Mouse (Mus musculus): Measurements from ENCODE around the gene Tcf7.

The Tcf7 gene

GRCm38 (mm10) chr11:52264871-52265270 lies 17.9 kb downstream of the Tcf7 start:
- DNase-seq, result no peak

DNA sequence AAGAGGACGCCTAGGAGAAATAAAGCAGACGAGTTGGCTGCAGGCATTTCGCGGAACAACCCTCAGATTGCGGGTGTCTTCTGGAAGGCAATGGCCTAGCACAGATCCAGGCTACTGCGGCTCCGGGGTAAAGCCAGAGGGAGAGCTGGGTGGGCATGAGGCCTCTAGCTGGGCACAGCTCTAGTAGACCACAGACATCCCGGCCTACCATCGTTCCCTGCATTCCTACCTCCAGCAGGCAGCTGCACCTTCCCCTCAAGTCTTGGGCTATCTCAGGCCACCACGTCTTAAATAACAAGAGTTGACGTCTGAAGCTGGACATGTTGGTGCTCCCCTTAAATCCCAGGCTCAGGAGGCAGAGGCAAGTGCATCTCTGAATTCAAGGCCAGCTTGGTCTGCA lies 20.5 kb downstream of the Tcf7 start:
- no peak for DNase-seq

GRCm38 (mm10) chr11:52261937-52262336 lies 20.9 kb downstream of the Tcf7 start:
- no peak for DNase-seq

- DNase-seq, result no peak
Measured at GRCm38 (mm10) chr11:52260878-52261277, 21.9 kb downstream of the Tcf7 start.

DNA sequence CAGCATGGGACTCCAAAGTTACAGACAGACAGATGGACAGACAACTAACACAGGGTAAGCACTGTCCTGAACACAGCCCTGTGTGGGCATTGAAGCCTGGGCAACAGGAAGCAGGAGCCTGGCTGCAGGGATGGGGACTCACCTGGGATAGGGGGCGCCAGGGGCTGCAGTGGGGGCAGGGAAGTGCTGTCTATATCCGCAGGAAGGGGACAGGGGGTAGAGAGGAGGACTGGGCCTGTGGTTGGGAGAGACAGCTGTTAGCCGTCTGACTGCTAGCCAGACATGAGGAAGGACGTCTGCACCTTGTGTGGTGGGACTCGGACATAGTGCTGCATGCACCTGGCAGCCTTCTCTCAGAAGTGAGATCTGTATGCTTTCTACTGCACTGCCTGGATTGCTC lies 24.1 kb downstream of the Tcf7 start:
- no peak for DNase-seq

- DNase-seq, result no peak
Measured at GRCm38 (mm10) chr11:52257376-52257775, 25.4 kb downstream of the Tcf7 start.

- DNase-seq, result no peak
Measured at GRCm38 (mm10) chr11:52255077-52255476, 27.7 kb downstream of the Tcf7 start.

DNA sequence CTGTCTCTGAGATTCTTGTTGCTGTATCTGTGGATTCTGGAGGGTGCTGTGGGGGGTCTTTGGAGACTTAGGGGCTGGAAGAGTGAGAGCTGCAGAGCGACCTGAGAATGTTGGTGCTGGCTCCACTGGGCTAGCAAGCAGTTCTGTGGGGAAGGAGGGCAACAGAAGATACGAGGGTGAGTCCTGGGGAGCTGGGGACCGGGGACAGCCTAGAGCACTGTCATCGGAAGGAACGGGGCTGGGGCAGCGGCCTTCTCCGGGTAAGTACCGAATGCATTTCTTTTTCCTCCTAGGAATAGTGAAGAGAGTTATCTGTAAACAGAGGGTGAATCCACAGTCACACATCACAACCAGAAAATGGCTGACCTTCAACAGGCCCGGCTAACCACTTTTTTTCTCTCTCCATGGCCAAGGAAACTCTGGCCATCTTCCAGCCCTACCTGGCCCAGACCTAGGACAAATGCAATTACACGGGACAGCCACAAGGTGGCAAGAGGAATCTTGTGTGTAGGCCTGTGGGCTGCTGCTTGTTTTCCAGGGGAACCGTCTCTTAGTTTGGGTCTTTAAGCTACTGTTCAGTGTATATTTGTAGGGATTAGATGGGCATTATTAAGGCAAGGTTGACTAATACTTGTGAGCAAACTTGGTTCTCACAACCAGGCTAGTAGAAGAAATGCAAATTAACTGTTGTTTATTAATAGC lies 29.0 kb downstream of the Tcf7 start:
- DNase-seq, result peak; percentile 54

- DNase-seq, result no peak
Measured at GRCm38 (mm10) chr11:52252692-52253091, 30.1 kb downstream of the Tcf7 start.

DNA sequence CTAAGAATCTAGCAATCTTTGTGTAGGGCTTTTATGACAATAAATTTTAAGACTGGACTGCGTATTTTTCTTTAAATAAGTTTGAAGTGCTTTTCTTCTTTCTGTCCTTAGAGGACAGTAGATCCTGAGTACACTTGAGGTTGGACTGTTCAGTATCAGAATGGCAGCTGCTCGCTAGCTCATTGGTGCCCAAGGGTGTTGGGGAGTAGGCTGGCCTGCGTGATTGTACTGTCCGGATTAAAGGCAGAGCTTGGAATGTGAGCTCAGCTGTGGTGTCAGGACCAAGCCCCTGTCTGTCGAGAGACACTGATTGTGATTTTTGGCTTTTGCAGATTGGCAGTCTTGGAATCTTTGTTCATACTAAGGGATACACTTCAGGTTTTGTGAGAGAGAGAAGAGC lies 31.0 kb downstream of the Tcf7 start:
- DNase-seq, result no peak

- DNase-seq, result no peak
Measured at GRCm38 (mm10) chr11:52249452-52249851, 33.4 kb downstream of the Tcf7 start.

DNA sequence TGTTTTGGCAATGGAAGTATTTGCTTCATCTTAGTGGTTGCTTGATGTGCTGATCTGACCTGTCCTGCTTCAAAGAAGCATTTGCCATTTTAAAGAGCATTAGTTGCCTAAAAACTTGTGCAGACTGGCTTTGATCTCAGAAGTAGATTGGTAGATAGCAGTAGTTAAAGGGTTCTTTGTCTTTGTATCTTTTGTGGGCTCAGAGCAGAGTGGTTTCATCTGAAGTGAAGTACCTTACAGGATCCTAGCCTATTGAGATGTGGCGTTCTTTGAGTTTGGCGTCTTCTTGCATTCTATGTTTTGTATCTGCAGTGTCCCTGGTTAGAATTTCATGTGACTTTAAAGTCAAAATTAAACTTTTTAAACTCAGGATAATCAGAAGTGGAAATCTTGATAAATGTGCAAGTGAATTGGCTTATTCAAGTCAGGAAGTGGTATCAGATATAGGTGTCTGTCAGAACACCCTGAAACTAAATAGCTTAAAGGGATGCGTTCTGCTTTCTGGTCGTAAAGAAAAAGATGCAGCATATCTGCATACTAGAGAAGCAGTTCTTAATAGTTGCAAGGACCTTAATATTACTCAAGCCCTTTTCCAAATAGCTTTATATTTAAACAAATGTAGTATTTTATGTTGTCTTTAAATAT lies 41.8 kb downstream of the Tcf7 start:
- no peak for DNase-seq

DNA sequence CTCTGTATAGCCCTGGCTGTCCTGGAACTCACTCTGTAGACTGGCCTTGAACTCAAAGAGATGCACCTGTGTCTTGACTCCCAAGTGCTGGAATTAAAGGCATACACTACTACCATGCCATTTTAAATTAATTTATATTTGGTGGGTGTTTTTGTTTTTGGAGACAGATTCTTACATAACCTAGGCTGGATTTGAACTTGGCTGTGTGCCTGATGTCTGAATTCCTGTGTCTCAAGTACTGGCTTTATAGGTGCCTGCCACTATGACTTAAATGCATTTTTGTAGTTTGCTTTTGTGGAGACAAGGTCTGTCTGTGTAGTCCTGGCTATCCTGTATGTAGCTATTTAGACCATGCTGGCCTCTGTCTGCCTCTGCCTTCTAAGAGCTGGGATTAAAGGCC lies 48.3 kb downstream of the Tcf7 start:
- DNase-seq, result no peak

GRCm38 (mm10) chr11:52233906-52234305 lies 48.9 kb downstream of the Tcf7 start:
- no peak for DNase-seq

GRCm38 (mm10) chr11:52233043-52233653 lies 49.7 kb downstream of the Tcf7 start:
- DNase-seq, result no peak

- DNase-seq, result peak; percentile 93
Measured at GRCm38 (mm10) chr11:52231606-52232541, 50.9 kb downstream of the Tcf7 start, which contains the start of gene Skp1a. Gene Skp1a, plus strand, starts transcription at chr11:52231995.

DNA sequence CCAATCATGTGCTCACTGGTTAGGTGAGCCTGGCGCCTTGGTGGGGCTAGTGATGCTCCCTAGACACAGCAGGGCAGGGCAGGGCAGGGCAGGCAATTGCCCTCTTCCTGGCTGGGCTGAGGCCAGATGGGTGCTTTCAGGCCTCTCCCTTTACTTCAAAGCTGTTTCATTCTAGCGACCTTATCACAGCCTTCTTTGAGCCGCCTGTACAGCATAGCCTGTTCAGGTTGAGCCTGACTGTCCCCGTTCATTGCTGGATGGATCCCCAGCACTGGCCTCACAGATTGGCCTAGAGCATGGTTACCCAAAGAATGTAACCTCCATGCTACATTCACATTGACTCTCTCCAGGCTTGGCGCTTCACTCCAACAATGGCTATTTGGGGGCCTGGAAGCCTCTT lies 52.1 kb downstream of the Tcf7 start:
- no peak for DNase-seq

DNA sequence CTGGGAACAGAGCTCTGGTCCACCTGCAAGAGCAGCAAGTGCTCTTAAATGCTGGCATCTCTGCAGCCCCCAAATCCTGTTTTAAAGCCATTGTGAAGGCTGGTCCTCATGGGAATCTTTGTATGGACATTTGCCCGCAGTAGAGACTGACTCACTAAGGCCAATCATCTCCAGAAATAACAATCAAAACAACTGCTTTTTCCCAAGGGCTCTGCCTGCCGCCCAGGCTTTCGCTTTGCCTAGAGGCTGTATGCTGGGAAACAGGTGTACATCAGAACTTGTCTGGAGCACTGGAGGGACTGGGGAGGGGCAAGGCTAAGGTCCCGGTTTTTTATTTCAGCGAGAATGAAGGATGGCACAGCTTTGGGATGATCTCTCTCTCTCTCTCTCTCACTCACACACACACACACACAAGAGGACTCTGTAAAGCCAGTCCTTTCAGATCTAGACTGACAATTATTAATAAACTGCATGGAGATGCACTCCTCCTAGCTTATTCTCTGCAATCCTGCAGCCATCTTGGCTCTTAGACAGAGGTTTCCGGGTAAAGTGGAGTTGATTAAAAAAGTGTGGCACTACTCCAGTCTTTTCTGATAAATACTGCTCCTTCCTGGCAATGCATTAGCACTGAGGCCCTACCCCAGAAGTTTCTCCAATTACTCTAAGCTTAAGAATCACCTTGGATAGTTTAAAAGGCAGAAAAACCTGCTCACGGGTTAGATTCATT lies 53.9 kb downstream of the Tcf7 start:
- no peak for DNase-seq

GRCm38 (mm10) chr11:52227466-52228226 lies 55.2 kb downstream of the Tcf7 start:
- no peak for DNase-seq

- no peak for DNase-seq
Measured at GRCm38 (mm10) chr11:52227053-52227452, 55.8 kb downstream of the Tcf7 start.

GRCm38 (mm10) chr11:52225986-52226599 lies 56.7 kb downstream of the Tcf7 start:
- DNase-seq, result no peak
